Mouse (Mus musculus): ENCODE data around the gene Fut1. TPM values are rescaled to one million over a fixed set of nuclear protein-coding genes. Genes with fewer than 3 reads are reported as not detected.

Fut1 gene
- polyA plus RNA-seq, 1 experiment = 0.71 TPM

GRCm38 (mm10) chr7:45667761-45668160 is 50.7 kb downstream of the Fut1 start:
- no peak for DNase-seq (ENCODE audit: low read depth in 1 of 2, low spot score in 2 of 2)
- Histone ChIP-seq H3K27me3 (ENCODE audit: control insufficient read depth, insufficient read depth, low read length) (no peaks in the 10 kb centered on the region), H3K36me3 (ENCODE audit: control insufficient read depth, insufficient read depth, low read length) (no peaks in the 10 kb centered on the region), H3K4me3 (ENCODE audit: extremely low read depth, insufficient read depth, insufficient read length) (no peak overlapping the region), H3K27ac (ENCODE audit: insufficient read depth, low read length) (no peak overlapping the region), H3K4me1 (ENCODE audit: control insufficient read depth, insufficient read depth, insufficient read length) (no peaks in the 10 kb centered on the region)
- 91% methylated on average over 14 of the region's 14 CpGs for WGBS
- no peak for TF ChIP-seq CTCF (IDR thresholded peaks at IDR 0.05; ENCODE audit: extremely low read depth, insufficient read depth, insufficient read length, insufficient replicate concordance)
- TF ChIP-seq POLR2A (IDR thresholded peaks at IDR 0.05; ENCODE audit: low read depth, low read length) = no peak

GRCm38 (mm10) chr7:45668921-45669320 is 51.8 kb downstream of the Fut1 start:
- no peaks in the 10 kb centered on the region for H3K36me3 ChIP-seq (ENCODE audit: control insufficient read depth, insufficient read depth, low read length)
- DNase-seq (ENCODE audit: low read depth in 1 of 2, low spot score in 2 of 2) = no peak
- no peak overlapping the region for H3K27ac ChIP-seq (ENCODE audit: insufficient read depth, low read length)
- TF ChIP-seq POLR2A (IDR thresholded peaks at IDR 0.05; ENCODE audit: low read depth, low read length) (no peak), CTCF (IDR thresholded peaks at IDR 0.05; ENCODE audit: extremely low read depth, insufficient read depth, insufficient read length, insufficient replicate concordance) (no peak)
- no peaks in the 10 kb centered on the region for H3K27me3 ChIP-seq (ENCODE audit: control insufficient read depth, insufficient read depth, low read length)
- H3K4me1 ChIP-seq (ENCODE audit: control insufficient read depth, insufficient read depth, insufficient read length) = no peaks in the 10 kb centered on the region
- WGBS = 94% methylated on average over 9 of the region's 9 CpGs
- no peak overlapping the region for H3K4me3 ChIP-seq (ENCODE audit: extremely low read depth, insufficient read depth, insufficient read length)

Other genes starting within 250 kb of the Fut1 start
- gene Lin7b, start 246.7 kb upstream of the Fut1 start, polyA plus RNA-seq (2012; rRNA removed) = 0.90 and 2.1 TPM in 2 replicates
- 273 and 277 TPM in 2 replicates for gene Snrnp70, start 221.5 kb upstream of the Fut1 start, polyA plus RNA-seq (2012; rRNA removed)
- gene Kcna7, start 211.6 kb upstream of the Fut1 start, polyA plus RNA-seq (2012; rRNA removed) = 0.04 and 0.05 TPM in 2 replicates
- gene Ntf5, start 203.6 kb upstream of the Fut1 start, polyA plus RNA-seq (2012; rRNA removed) = 0.12 and 0.33 TPM in 2 replicates
- gene Lhb, start 196.5 kb upstream of the Fut1 start, polyA plus RNA-seq (2012; rRNA removed) = not detected in 2 replicates
- 12.4 and 14.4 TPM in 2 replicates for gene Gys1, start 182.4 kb upstream of the Fut1 start, polyA plus RNA-seq (2012; rRNA removed)
- gene Ruvbl2, start 179.2 kb upstream of the Fut1 start, polyA plus RNA-seq (2012; rRNA removed) = 55.3 and 56.0 TPM in 2 replicates
- 2,804 and 3,579 TPM in 2 replicates for gene Ftl1, start 157.4 kb upstream of the Fut1 start, polyA plus RNA-seq (2012; rRNA removed)
- 129 and 163 TPM in 2 replicates for gene Bax, start 150.4 kb upstream of the Fut1 start, polyA plus RNA-seq (2012; rRNA removed)
- gene Tulp2, start 135.4 kb upstream of the Fut1 start, polyA plus RNA-seq (2012; rRNA removed) = 0.04 and 0.49 TPM in 2 replicates
- gene Gm45808, start 130.5 kb upstream of the Fut1 start, polyA plus RNA-seq (2012; rRNA removed) = 0.13 TPM in 1 of 2 replicates, not detected in the other
- 1.5 and 1.6 TPM in 2 replicates for gene Dhdh, start 128.5 kb upstream of the Fut1 start, polyA plus RNA-seq (2012; rRNA removed)
- 171 and 188 TPM in 2 replicates for gene Nucb1, start 106.9 kb upstream of the Fut1 start, polyA plus RNA-seq (2012; rRNA removed)
- gene Ppp1r15a, start 91.0 kb upstream of the Fut1 start, polyA plus RNA-seq (2012; rRNA removed) = 99.5 and 119 TPM in 2 replicates
- gene Plekha4, start 91.0 kb upstream of the Fut1 start, polyA plus RNA-seq (2012; rRNA removed) = 6.5 and 7.2 TPM in 2 replicates
- gene Hsd17b14, start 62.4 kb upstream of the Fut1 start, polyA plus RNA-seq (2012; rRNA removed) = 1.7 TPM in 2 replicates
- gene Bcat2, start 47.1 kb upstream of the Fut1 start, polyA plus RNA-seq (2012; rRNA removed) = 50.8 and 55.6 TPM in 2 replicates
- gene Fgf21, start 1.8 kb upstream of the Fut1 start, polyA plus RNA-seq (2012; rRNA removed) = 0.90 and 2.8 TPM in 2 replicates
- gene Izumo1, start 4.5 kb downstream of the Fut1 start, polyA plus RNA-seq (2012; rRNA removed) = 0.46 and 0.63 TPM in 2 replicates
- gene Rasip1, start 10.2 kb downstream of the Fut1 start, polyA plus RNA-seq (2012; rRNA removed) = 18.8 and 20.1 TPM in 2 replicates
- gene Mamstr, start 22.7 kb downstream of the Fut1 start, polyA plus RNA-seq (2012; rRNA removed) = 2.5 and 2.7 TPM in 2 replicates
- gene Fut2, start 49.1 kb downstream of the Fut1 start, polyA plus RNA-seq (2012; rRNA removed) = 0.04 TPM in 1 of 2 replicates, not detected in the other
- gene Ntn5, start 66.7 kb downstream of the Fut1 start, polyA plus RNA-seq (2012; rRNA removed) = 2.2 and 5.1 TPM in 2 replicates
- 0.68 and 1.5 TPM in 2 replicates for gene Sec1, start 77.1 kb downstream of the Fut1 start, polyA plus RNA-seq (2012; rRNA removed)
- 2.4 and 4.6 TPM in 2 replicates for gene Car11, start 82.6 kb downstream of the Fut1 start, polyA plus RNA-seq (2012; rRNA removed)
- gene Dbp, start 87.8 kb downstream of the Fut1 start, polyA plus RNA-seq (2012; rRNA removed) = 20.0 and 30.1 TPM in 2 replicates
- 1,792 and 2,504 TPM in 2 replicates for gene Rpl18, start 98.2 kb downstream of the Fut1 start, polyA plus RNA-seq (2012; rRNA removed)
- gene Sphk2, start 100.7 kb downstream of the Fut1 start, polyA plus RNA-seq (2012; rRNA removed) = 41.0 and 56.3 TPM in 2 replicates
- gene Fam83e, start 103.9 kb downstream of the Fut1 start, polyA plus RNA-seq (2012; rRNA removed) = 0.09 and 0.26 TPM in 2 replicates
- not detected in 2 replicates for gene Spaca4, start 108.5 kb downstream of the Fut1 start, polyA plus RNA-seq (2012; rRNA removed)
- gene Lmtk3, start 166.4 kb downstream of the Fut1 start, polyA plus RNA-seq (2012; rRNA removed) = 3.6 and 3.7 TPM in 2 replicates
- gene Sult2b1, start 167.4 kb downstream of the Fut1 start, polyA plus RNA-seq (2012; rRNA removed) = 0.49 and 0.76 TPM in 2 replicates
- 21.6 and 21.7 TPM in 2 replicates for gene Cyth2, start 197.3 kb downstream of the Fut1 start, polyA plus RNA-seq (2012; rRNA removed)
- 0.26 TPM in 1 of 2 replicates, not detected in the other for gene Kcnj14, start 207.5 kb downstream of the Fut1 start, polyA plus RNA-seq (2012; rRNA removed)
- 15.2 and 17.1 TPM in 2 replicates for gene Grwd1, start 213.7 kb downstream of the Fut1 start, polyA plus RNA-seq (2012; rRNA removed)

Measured in spleen, adult 2 months (tissue).